Mouse (Mus musculus) olfactory bulb, adult 2 months (tissue): ENCODE measurements around the gene Gm15217.

Experiments used
- CTCF ChIP-seq: fragments of 200-500 bp; IDR thresholded peaks from 2 replicates; pipeline ENCODE4 v1.5.1; 2012; ENCODE audit warnings: low read depth, mild to moderate bottlenecking, low read length, moderate library complexity; ENCODE audit not compliant: insufficient read depth
- POLR2A ChIP-seq: fragments of 200-500 bp; IDR thresholded peaks from 2 replicates; pipeline ENCODE4 v1.6.1; 2012; ENCODE audit warnings: mild to moderate bottlenecking, low read depth, low read length, moderate library complexity; ENCODE audit not compliant: insufficient read depth

DNA sequence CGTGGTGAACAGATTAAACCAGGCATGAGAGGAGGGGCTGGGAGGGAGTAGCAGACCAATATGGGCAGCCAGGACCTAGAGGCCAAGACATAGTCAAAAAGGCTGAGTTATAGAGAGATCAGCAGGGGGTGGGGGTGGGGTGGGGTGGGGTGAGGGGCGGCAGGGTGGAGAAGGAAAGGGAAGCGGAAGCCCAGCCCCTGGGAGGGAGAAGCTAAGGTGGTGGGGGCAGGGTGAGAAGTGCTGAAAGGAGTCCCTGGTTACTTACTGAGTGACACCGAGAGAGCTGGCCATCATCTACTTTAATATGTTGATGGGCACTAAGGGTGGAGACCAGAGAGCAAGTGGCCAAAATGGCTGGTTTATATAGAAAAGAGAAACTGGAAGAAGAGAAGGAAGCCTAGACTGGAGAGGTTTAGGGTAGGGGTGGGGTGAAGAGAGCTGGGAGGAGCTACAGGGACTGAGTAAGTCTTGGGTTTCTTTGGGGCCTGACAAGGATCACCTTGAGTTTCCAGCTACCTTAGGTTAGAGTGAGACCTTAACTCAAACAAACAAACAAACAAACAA, 31.4 kb downstream of the Gm15217 start:
- no peak for TF ChIP-seq CTCF
- no peak for TF ChIP-seq POLR2A
